Mouse (Mus musculus): ENCODE measurements around the gene Pkp3. TPM values are rescaled to one million over a fixed set of nuclear protein-coding genes. Genes with fewer than 3 reads are reported as not detected.
A peak's percentile ranks its signal among the peaks of the same experiment; 100 is the strongest.
"Not testable (repeated sequence)": the region's sequence is repeated elsewhere in the genome, so short reads cannot be mapped to it uniquely, and the experiment has no call there.

The Pkp3 gene
- 0.70 and 0.71 TPM in 2 replicates for polyA plus RNA-seq (2015; fragmentation: Nextera tagmentation; extraction: Ambion mirVana)

- WGBS (ENCODE audit: insufficient replicate concordance) = 79% methylated on average over 15 of the region's 15 CpGs
- no peaks in the 10 kb centered on the region for H3K9me3 ChIP-seq (replicated peaks)
- 0 out of 2 replicates have a peak, but pooled peaks cover 5% of the 10 kb centered on the region for H3K4me1 ChIP-seq (replicated peaks)
- ATAC-seq (ENCODE audit: low read depth) (no peak), DNase-seq (no peak)
- peaks cover 67% of the 10 kb centered on the region for H3K27me3 ChIP-seq
- H3K4me2 ChIP-seq = no peak within 1 kb of the TSS
- no peak within 1 kb of the TSS for H3K27ac ChIP-seq
- H3K9ac ChIP-seq = no peak within 1 kb of the TSS
- no peak within 1 kb of the TSS for H3K4me3 ChIP-seq (replicated peaks)
- H3K36me3 ChIP-seq = no peaks in the 10 kb centered on the region
Observed at GRCm38 (mm10) chr7:141077841-141078240, at the start of gene Pkp3. Gene Pkp3, plus strand, starts transcription at chr7:141078218.

GRCm38 (mm10) chr7:141028831-141029230 is 49.2 kb upstream of the Pkp3 start, which contains the start of gene Gm17387:
Gene Gm17387, plus strand, starts transcription at chr7:141029131.
- Histone ChIP-seq H3K36me3 (no peaks in the 10 kb centered on the region), H3K27me3 (no peaks in the 10 kb centered on the region), H3K27ac (no peak within 1 kb of the TSS), H3K4me1 (replicated peaks) (peaks cover 33% of the 10 kb centered on the region), H3K4me3 (replicated peaks) (no peak within 1 kb of the TSS), H3K4me2 (no peak within 1 kb of the TSS), H3K9ac (no peak within 1 kb of the TSS), H3K9me3 (replicated peaks) (no peaks in the 10 kb centered on the region)
- no peak for ATAC-seq (ENCODE audit: low read depth)
- WGBS (ENCODE audit: insufficient replicate concordance) = 80% methylated on average over 2 of the region's 2 CpGs
- DNase-seq = no peak

- H3K27ac ChIP-seq = no peak overlapping the region
- no peak overlapping the region for H3K9ac ChIP-seq
- H3K9me3 ChIP-seq (replicated peaks) = no peaks in the 10 kb centered on the region
- no peak overlapping the region for H3K4me2 ChIP-seq
- H3K4me1 ChIP-seq (replicated peaks) = peaks cover 33% of the 10 kb centered on the region
- WGBS (ENCODE audit: insufficient replicate concordance) = 54% methylated on average over 3 of the region's 3 CpGs
- no peaks in the 10 kb centered on the region for H3K27me3 ChIP-seq
- no peak overlapping the region for H3K4me3 ChIP-seq (replicated peaks)
- ATAC-seq (ENCODE audit: low read depth) (no peak), DNase-seq (no peak)
- no peaks in the 10 kb centered on the region for H3K36me3 ChIP-seq
Observed at GRCm38 (mm10) chr7:141030390-141030789, 47.6 kb upstream of the Pkp3 start.

- no peak overlapping the region for H3K9ac ChIP-seq
- H3K36me3 ChIP-seq = no peaks in the 10 kb centered on the region
- no peak overlapping the region for H3K4me2 ChIP-seq
- H3K4me3 ChIP-seq (replicated peaks) = no peak overlapping the region
- ATAC-seq (ENCODE audit: low read depth) (peak; percentile 78), DNase-seq (no peak)
- WGBS (ENCODE audit: insufficient replicate concordance) = 31% methylated on average over 9 of the region's 9 CpGs
- no peaks in the 10 kb centered on the region for H3K9me3 ChIP-seq (replicated peaks)
- no peak overlapping the region for H3K27ac ChIP-seq
- no peaks in the 10 kb centered on the region for H3K27me3 ChIP-seq
- H3K4me1 ChIP-seq (replicated peaks) = peaks cover 27% of the 10 kb centered on the region
Observed at GRCm38 (mm10) chr7:141032458-141033167, 45.4 kb upstream of the Pkp3 start.

GRCm38 (mm10) chr7:141036624-141037023 is 41.4 kb upstream of the Pkp3 start:
- ATAC-seq (ENCODE audit: low read depth); H3K9ac ChIP-seq; H3K27me3 ChIP-seq; H3K27ac ChIP-seq; H3K36me3 ChIP-seq; H3K9me3 ChIP-seq (replicated peaks); H3K4me3 ChIP-seq (replicated peaks); DNase-seq; H3K4me2 ChIP-seq: not testable (repeated sequence)
- peaks cover 41% of the 10 kb centered on the region for H3K4me1 ChIP-seq (replicated peaks)
- WGBS (ENCODE audit: insufficient replicate concordance) = 83% methylated on average over 1 of the region's 2 CpGs

- H3K27me3 ChIP-seq = no peaks in the 10 kb centered on the region
- H3K36me3 ChIP-seq = no peaks in the 10 kb centered on the region
- H3K27ac ChIP-seq = no peak overlapping the region
- 38% methylated on average over 20 of the region's 21 CpGs for WGBS (ENCODE audit: insufficient replicate concordance)
- ATAC-seq (ENCODE audit: low read depth) (peak; percentile 64), DNase-seq (peak; percentile 51)
- H3K4me3 ChIP-seq (replicated peaks) = no peak overlapping the region
- H3K4me1 ChIP-seq (replicated peaks) = peaks cover 42% of the 10 kb centered on the region
- H3K4me2 ChIP-seq = peak overlapping the region; percentile 25
- no peaks in the 10 kb centered on the region for H3K9me3 ChIP-seq (replicated peaks)
- no peak overlapping the region for H3K9ac ChIP-seq
Observed at GRCm38 (mm10) chr7:141038090-141039032, 39.7 kb upstream of the Pkp3 start.

GRCm38 (mm10) chr7:141039386-141040107 is 38.5 kb upstream of the Pkp3 start:
- no peaks in the 10 kb centered on the region for H3K36me3 ChIP-seq
- H3K27me3 ChIP-seq = no peaks in the 10 kb centered on the region
- no peak for DNase-seq
- WGBS (ENCODE audit: insufficient replicate concordance) = 83% methylated on average over 4 of the region's 4 CpGs
- no peak for ATAC-seq (ENCODE audit: low read depth)
- no peak overlapping the region for H3K4me3 ChIP-seq (replicated peaks)
- no peak overlapping the region for H3K27ac ChIP-seq
- no peak overlapping the region for H3K9ac ChIP-seq
- H3K9me3 ChIP-seq (replicated peaks) = no peaks in the 10 kb centered on the region
- H3K4me2 ChIP-seq = no peak overlapping the region
- peaks cover 52% of the 10 kb centered on the region for H3K4me1 ChIP-seq (replicated peaks)

- no peak overlapping the region for H3K4me3 ChIP-seq (replicated peaks)
- H3K9me3 ChIP-seq (replicated peaks) = no peaks in the 10 kb centered on the region
- ATAC-seq (ENCODE audit: low read depth) (no peak), DNase-seq (no peak)
- peaks cover 62% of the 10 kb centered on the region for H3K4me1 ChIP-seq (replicated peaks)
- H3K27ac ChIP-seq = peak overlapping the region; percentile 66
- no peak overlapping the region for H3K9ac ChIP-seq
- H3K36me3 ChIP-seq = no peaks in the 10 kb centered on the region
- H3K27me3 ChIP-seq = no peaks in the 10 kb centered on the region
- 61% methylated on average over 6 of the region's 9 CpGs for WGBS (ENCODE audit: insufficient replicate concordance)
- no peak overlapping the region for H3K4me2 ChIP-seq
Observed at GRCm38 (mm10) chr7:141040867-141041606, 37.0 kb upstream of the Pkp3 start.

GRCm38 (mm10) chr7:141041661-141042060 is 36.4 kb upstream of the Pkp3 start:
- WGBS (ENCODE audit: insufficient replicate concordance) = 35% methylated on average over 5 of the region's 5 CpGs
- H3K4me3 ChIP-seq (replicated peaks) = no peak overlapping the region
- H3K36me3 ChIP-seq = no peaks in the 10 kb centered on the region
- H3K9me3 ChIP-seq (replicated peaks) = no peaks in the 10 kb centered on the region
- peak overlapping the region; percentile 66 for H3K27ac ChIP-seq
- no peak for DNase-seq
- H3K4me2 ChIP-seq = no peak overlapping the region
- peaks cover 68% of the 10 kb centered on the region for H3K4me1 ChIP-seq (replicated peaks)
- no peaks in the 10 kb centered on the region for H3K27me3 ChIP-seq
- no peak overlapping the region for H3K9ac ChIP-seq
- no peak for ATAC-seq (ENCODE audit: low read depth)

- ATAC-seq (ENCODE audit: low read depth) (peak; percentile 78), DNase-seq (peak; percentile 42)
- Histone ChIP-seq H3K4me3 (replicated peaks) (no peak overlapping the region), H3K36me3 (no peaks in the 10 kb centered on the region), H3K4me1 (replicated peaks) (peaks cover 75% of the 10 kb centered on the region), H3K9ac (peak overlapping the region; percentile 0; the same call in 1 of the 2 replicates), H3K27me3 (no peaks in the 10 kb centered on the region), H3K27ac (peak overlapping the region; percentile 79), H3K9me3 (replicated peaks) (no peaks in the 10 kb centered on the region), H3K4me2 (peak overlapping the region; percentile 38; the same call in 1 of the 2 replicates)
- 12% methylated on average over 4 of the region's 4 CpGs for WGBS (ENCODE audit: insufficient replicate concordance)
Observed at GRCm38 (mm10) chr7:141042539-141042938, 35.5 kb upstream of the Pkp3 start.

Data from liver, embryonic 13.5 days (tissue).